Mouse (Mus musculus) heart, adult 9 months (tissue): ENCODE measurements around the gene AL732309.1.
A peak's percentile ranks its signal among the peaks of the same experiment; 100 is the strongest.

Experiments
- DNase-seq, 2 experiments: peaks; one replicate each; pipeline ENCODE4 v3.0.0; 2022; ENCODE audit warnings: low spot score in 2 of 2

AL732309.1 gene

GRCm38 (mm10) chr2:25217666-25218065, 29.0 kb downstream of the AL732309.1 start:
- DNase-seq: no peak

- no peak for DNase-seq
These were observed 32.2 kb downstream of the AL732309.1 start, which contains the start of gene Stpg3 for GRCm38 (mm10) chr2:25214444-25214843. Gene Stpg3, minus strand, starts transcription at chr2:25214637.

- DNase-seq: no peak
These were observed 33.3 kb downstream of the AL732309.1 start for GRCm38 (mm10) chr2:25213266-25213865.

- peak; percentile 91 to 92 for DNase-seq
These were observed 35.5 kb downstream of the AL732309.1 start, which contains the start of gene Nelfb for GRCm38 (mm10) chr2:25211121-25211670. Gene Nelfb, minus strand, starts transcription at chr2:25211489.

- peak in 1 of 2 experiments; percentile 14 for DNase-seq
These were observed 36.0 kb downstream of the AL732309.1 start for GRCm38 (mm10) chr2:25210686-25211085.

GRCm38 (mm10) chr2:25207593-25207992, 39.1 kb downstream of the AL732309.1 start:
- no peak for DNase-seq

GRCm38 (mm10) chr2:25203631-25204214, 42.9 kb downstream of the AL732309.1 start:
- no peak for DNase-seq

- no peak for DNase-seq
These were observed 46.0 kb downstream of the AL732309.1 start for GRCm38 (mm10) chr2:25200631-25201030.

- DNase-seq: no peak
These were observed 48.7 kb downstream of the AL732309.1 start for GRCm38 (mm10) chr2:25197946-25198345.

- DNase-seq: no peak
These were observed 49.5 kb downstream of the AL732309.1 start for GRCm38 (mm10) chr2:25197191-25197590.

GRCm38 (mm10) chr2:25196172-25196954, 50.3 kb downstream of the AL732309.1 start, which contains the start of gene Tor4a:
Gene Tor4a, minus strand, starts transcription at chr2:25196886.
- peak; percentile 91 to 97 for DNase-seq

GRCm38 (mm10) chr2:25195211-25196156, 51.2 kb downstream of the AL732309.1 start:
- peak; percentile 79 to 87 for DNase-seq
